Mouse (Mus musculus) Patski (cell line): Measurements from ENCODE around the gene Zmynd11. TPM values are rescaled to one million over a fixed set of nuclear protein-coding genes. Genes with fewer than 3 reads are reported as not detected.

Experiments
- ATAC-seq: fragments of 100-300 bp; one replicate; pipeline ENCODE4 v1.8.0; 2021
- CTCF ChIA-PET: fragments of 350-600 bp; sonication (Branson Sonifier 250); formaldehyde crosslinking; loops from one replicate; lab custom pipeline; 2022; ENCODE audit warnings: inconsistent platforms; lab: Charles Lee
- POLR2A ChIA-PET: fragments of 350-600 bp; sonication (Branson Sonifier 250); formaldehyde crosslinking; loops from one replicate; lab custom pipeline; 2022; ENCODE audit warnings: antibody characterized with exemption, inconsistent platforms; lab: Charles Lee
- DNase-seq: peaks from one replicate; pipeline ENCODE4 v3.0.0-alpha.2; 2011; ENCODE audit warnings: low read depth, low spot score
- H3K27me3 ChIP-seq: fragments of 371-371 bp; one replicate; pipeline ENCODE4 v1.5.1; 2021
- CTCF ChIP-seq: fragments of 100-300 bp; IDR thresholded peaks from one replicate; pipeline ENCODE4 v1.5.1; 2021
- in situ Hi-C: fragments of 300-500 bp; cut with MboI; formaldehyde crosslinking; loops from 3 replicates; pipeline ENCODE4 v1.11.1; 2018; ENCODE audit warnings: low pct_unique_long_range_greater_than_20kb, mixed read lengths
- polyA plus RNA-seq: library from polyadenylated mRNA; unstranded; gene quantifications from one replicate; pipeline ENCODE4 v1.2.3, GENCODE M21; 2021

Gene Zmynd11
- polyA plus RNA-seq, 1 experiment from 2014 or later: 108 TPM

GRCm38 (mm10) chr13:9660711-9661110 lies 104.4 kb downstream of the Zmynd11 start:
- in situ Hi-C loops: no loop called here
- CTCF ChIA-PET: interaction anchor here (1.0 kb wide), 1 partner anchor 11 kb away, joined by 4 read pairs; no protein-coding TSS in a partner anchor
- ATAC-seq: no peak

DNA sequence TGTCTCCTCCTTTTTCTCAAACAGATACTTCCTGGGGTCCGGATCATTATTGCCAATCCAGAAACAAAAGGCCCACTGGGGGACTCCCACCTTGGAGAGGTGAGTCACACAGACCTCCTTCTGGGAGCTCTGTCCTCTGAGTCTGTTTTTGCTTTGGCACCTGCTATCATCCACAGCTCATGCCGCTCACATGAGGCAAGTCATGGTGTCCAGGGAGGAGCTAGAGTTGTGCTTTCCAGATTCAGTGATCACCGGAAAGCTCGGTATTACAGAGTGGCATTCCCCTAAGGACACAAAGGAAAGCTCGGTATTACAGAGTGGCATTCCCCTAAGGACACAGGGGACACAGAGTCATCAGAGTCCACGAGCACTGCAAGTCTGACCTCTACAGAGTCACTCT lies 108.5 kb downstream of the Zmynd11 start:
- in situ Hi-C loops: loop anchor here (10.0 kb wide), 1 partner anchor 188 kb away; no protein-coding TSS in a partner anchor
- no peak for DNase-seq
- ChIA-PET POLR2A (no interaction called here), CTCF (no interaction called here)
- no peak for TF ChIP-seq CTCF
- no peaks in the 10 kb centered on the region for H3K27me3 ChIP-seq
- no peak for ATAC-seq

More at GRCm38 (mm10) chr13:9660711-9661110, 104.4 kb downstream of the Zmynd11 start:
- no peak for TF ChIP-seq CTCF
- DNase-seq: no peak
- H3K27me3 ChIP-seq: no peaks in the 10 kb centered on the region
- POLR2A ChIA-PET: no interaction called here

DNA sequence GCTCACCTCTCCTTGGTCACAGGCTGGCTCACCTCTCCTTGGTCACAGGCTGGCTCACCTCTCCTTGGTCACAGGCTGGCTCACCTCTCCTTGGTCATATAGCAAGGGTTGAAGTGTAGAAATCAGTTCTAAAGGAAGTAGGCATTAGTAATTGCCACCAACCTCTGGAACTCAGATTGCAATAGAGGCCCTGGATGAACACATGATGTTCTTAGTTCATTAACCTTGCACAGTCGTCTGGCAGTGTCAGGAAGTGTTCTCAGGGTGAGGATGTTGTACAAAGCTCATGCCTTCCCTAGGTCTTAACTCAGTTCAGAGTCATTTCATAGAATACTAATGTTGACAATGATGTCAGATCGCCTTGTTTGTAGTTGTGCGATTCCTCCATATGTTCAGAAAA lies 112.1 kb downstream of the Zmynd11 start:
- DNase-seq (no peak), ATAC-seq (no peak)
- in situ Hi-C loops: loop anchor here (10.0 kb wide), 1 partner anchor 192 kb away; no protein-coding TSS in a partner anchor
- no peaks in the 10 kb centered on the region for H3K27me3 ChIP-seq
- CTCF ChIA-PET: interaction anchor here (1.0 to 1.4 kb wide), 3 partner anchors 22 to 194 kb away, joined by 3 read pairs; no protein-coding TSS in a partner anchor
- POLR2A ChIA-PET: interaction anchor here (0.6 kb wide), 1 partner anchor 10 kb away, joined by 4 read pairs; no protein-coding TSS in a partner anchor
- no peak for TF ChIP-seq CTCF

DNA sequence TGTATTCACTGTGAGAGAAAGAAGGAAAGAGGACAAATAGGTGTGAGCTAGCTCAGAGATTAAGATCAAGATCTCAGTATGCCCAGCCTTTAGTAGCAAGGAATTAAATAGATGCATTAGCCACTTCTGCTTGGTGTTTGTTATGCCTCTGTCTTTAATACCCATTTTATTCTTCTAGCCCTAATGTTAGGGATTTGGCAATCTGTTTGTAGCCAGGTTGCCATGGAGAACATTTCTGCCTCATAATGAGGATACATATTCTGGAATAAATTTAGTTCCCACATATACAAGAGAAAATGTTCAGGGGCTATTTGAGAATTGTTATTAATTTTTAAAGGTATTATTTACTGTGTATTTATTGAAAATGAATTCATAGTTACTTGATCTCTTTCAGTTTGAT lies 114.5 kb downstream of the Zmynd11 start:
- no peak for TF ChIP-seq CTCF
- POLR2A ChIA-PET: no interaction called here
- no peak for DNase-seq
- CTCF ChIA-PET: no interaction called here
- in situ Hi-C loops: loop anchor here (10.0 kb wide), 1 partner anchor 194 kb away; no protein-coding TSS in a partner anchor
- H3K27me3 ChIP-seq: no peaks in the 10 kb centered on the region
- no peak for ATAC-seq

DNA sequence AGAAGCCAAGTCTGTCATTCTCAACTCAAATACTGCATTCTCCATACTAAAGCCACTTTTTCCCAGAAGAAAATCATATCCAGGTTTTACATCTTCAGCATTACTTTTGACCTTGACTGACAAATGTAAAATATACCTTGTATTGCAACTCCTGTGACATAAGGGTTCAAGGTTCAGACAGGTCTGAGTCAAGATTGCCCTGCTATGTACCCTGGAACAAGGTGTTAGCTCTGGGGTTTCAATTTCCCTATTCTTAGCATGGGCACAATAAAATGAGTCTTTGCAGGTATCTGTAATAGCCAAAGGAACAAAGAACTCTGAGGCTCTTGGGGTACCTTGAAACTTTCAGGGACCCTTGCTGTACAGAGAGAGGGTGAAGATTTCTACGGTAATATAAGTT lies 115.2 kb downstream of the Zmynd11 start:
- ATAC-seq: no peak
- in situ Hi-C loops: loop anchor here (10.0 kb wide), 1 partner anchor 195 kb away; no protein-coding TSS in a partner anchor
- no peaks in the 10 kb centered on the region for H3K27me3 ChIP-seq
- ChIA-PET CTCF (no interaction called here), POLR2A (no interaction called here)
- no peak for DNase-seq
- no peak for TF ChIP-seq CTCF

GRCm38 (mm10) chr13:9648716-9649115 lies 116.4 kb downstream of the Zmynd11 start:
- POLR2A ChIA-PET: no interaction called here
- no peaks in the 10 kb centered on the region for H3K27me3 ChIP-seq
- CTCF ChIA-PET: interaction anchor here (1.1 kb wide), 1 partner anchor 13 kb away, joined by 4 read pairs; no protein-coding TSS in a partner anchor
- no peak for ATAC-seq
- DNase-seq: no peak
- TF ChIP-seq CTCF: no peak
- in situ Hi-C loops: no loop called here

DNA sequence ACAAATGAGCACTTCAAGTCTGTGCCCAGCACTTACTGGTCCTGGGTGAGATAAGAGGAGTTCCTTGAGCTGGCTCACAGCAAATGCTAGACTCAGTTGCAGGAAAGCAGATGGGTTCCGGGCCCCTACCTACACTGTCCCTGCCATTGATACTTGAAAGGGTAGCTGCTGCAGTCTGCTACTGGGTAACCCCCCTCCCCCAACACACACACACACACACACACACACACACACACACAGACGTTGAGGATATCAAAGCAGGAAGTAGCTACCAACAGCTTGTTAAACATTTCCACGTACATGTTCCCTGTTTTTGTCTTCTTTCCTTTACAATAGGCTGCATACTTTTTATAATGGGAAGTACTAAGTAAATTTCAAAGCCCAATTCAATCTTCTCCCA lies 127.2 kb downstream of the Zmynd11 start:
- DNase-seq: no peak
- no peak for TF ChIP-seq CTCF
- no peak for ATAC-seq
- ChIA-PET POLR2A (no interaction called here), CTCF (interaction anchor here (0.9 to 1.3 kb wide), 2 partner anchors 9 to 35 kb away, joined by 3 read pairs; no protein-coding TSS in a partner anchor)
- in situ Hi-C loops: loop anchor here (10.0 kb wide), 1 partner anchor 453 kb away; no protein-coding TSS in a partner anchor
- H3K27me3 ChIP-seq: no peaks in the 10 kb centered on the region

DNA sequence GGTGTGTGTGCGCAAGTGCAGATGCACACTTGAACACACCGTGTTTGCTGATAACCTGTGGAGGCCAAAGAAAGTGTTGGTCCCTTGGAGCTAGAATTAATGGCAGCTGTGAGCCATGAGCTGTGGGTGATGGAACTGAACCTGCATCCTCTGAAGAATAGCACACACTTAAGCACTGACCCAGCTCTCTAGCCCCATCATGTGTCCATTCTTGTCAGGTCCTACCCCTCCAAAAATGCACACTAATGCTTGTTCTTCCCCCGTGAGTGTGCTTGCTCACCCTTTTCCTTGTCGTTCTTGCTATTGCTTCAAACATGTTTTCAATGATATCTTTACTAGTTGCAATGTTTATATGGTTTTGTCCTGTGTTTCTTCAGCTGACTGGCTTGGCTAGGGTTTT lies 128.6 kb downstream of the Zmynd11 start:
- ATAC-seq (no peak), DNase-seq (no peak)
- in situ Hi-C loops: loop anchor here (10.0 kb wide), 1 partner anchor 452 kb away; no protein-coding TSS in a partner anchor
- ChIA-PET POLR2A (no interaction called here), CTCF (interaction anchor here (1.1 kb wide), 1 partner anchor 48 kb away, joined by 3 read pairs; no protein-coding TSS in a partner anchor)
- peak; percentile 68 for TF ChIP-seq CTCF
- H3K27me3 ChIP-seq: no peaks in the 10 kb centered on the region

GRCm38 (mm10) chr13:9635951-9636350 lies 129.2 kb downstream of the Zmynd11 start:
- H3K27me3 ChIP-seq: no peaks in the 10 kb centered on the region
- no peak for DNase-seq
- CTCF ChIA-PET: interaction anchor here (1.1 to 2.2 kb wide), 3 partner anchors 12 to 211 kb away, joined by 3 to 8 read pairs (median 4); no protein-coding TSS in a partner anchor
- in situ Hi-C loops: loop anchor here (10.0 kb wide), 1 partner anchor 451 kb away; no protein-coding TSS in a partner anchor
- POLR2A ChIA-PET: no interaction called here
- no peak for TF ChIP-seq CTCF
- no peak for ATAC-seq
